Mouse (Mus musculus) heart, embryonic 14.5 days (tissue): ENCODE measurements around the gene Dsel. TPM values are rescaled to one million over a fixed set of nuclear protein-coding genes. Genes with fewer than 3 reads are reported as not detected.

ENCODE experiments used
- ATAC-seq: fragments of 200-750 bp; cut with Nextera tagmentation; 2 replicates; pipeline ENCODE4 v1.8.0; 2017; ENCODE audit warnings: low read depth, moderate TSS enrichment; ENCODE audit not compliant: insufficient number of reproducible peaks, insufficient read depth, low FRiP score
- H3K27ac ChIP-seq, 2 experiments: fragments of 200-500 bp in 1 of 2; fragments of 300-500 bp in 1 of 2; sonication (generic) in 1 of 2; replicated peaks in 1 of 2; 2 replicates each; pipeline ENCODE4 v1.5.1; 2012 to 2014; ENCODE audit warnings: low read depth in 2 of 2, low read length in 2 of 2, control low read depth in 1 of 2, mild to moderate bottlenecking in 1 of 2, mixed read lengths in 1 of 2; ENCODE audit not compliant: control insufficient read depth in 1 of 2, insufficient read depth in 1 of 2
- H3K27me3 ChIP-seq: fragments of 300-500 bp; sonication (generic); 2 replicates; pipeline ENCODE4 v1.6.1; 2014; ENCODE audit warnings: mild to moderate bottlenecking, low read length, control low read depth; ENCODE audit not compliant: control insufficient read depth, insufficient read depth
- H3K36me3 ChIP-seq: fragments of 300-500 bp; sonication (generic); 2 replicates; pipeline ENCODE4 v1.6.1; 2014; ENCODE audit warnings: mild to moderate bottlenecking, control low read depth, low read length, mixed read lengths; ENCODE audit not compliant: control insufficient read depth, insufficient read depth
- H3K4me1 ChIP-seq, 2 experiments: fragments of 200-500 bp in 1 of 2; fragments of 300-500 bp in 1 of 2; sonication (generic) in 1 of 2; 2 replicates each; pipeline ENCODE4 v1.6.1; 2012 to 2014; ENCODE audit warnings: low read length in 2 of 2, control low read depth in 1 of 2, mixed read lengths in 1 of 2; ENCODE audit not compliant: control insufficient read depth in 2 of 2, insufficient read depth in 2 of 2
- H3K4me2 ChIP-seq: fragments of 300-500 bp; sonication (generic); 2 replicates; pipeline ENCODE4 v1.6.1; 2014; ENCODE audit warnings: mild to moderate bottlenecking, low read length
- H3K4me3 ChIP-seq, 2 experiments: fragments of 200-500 bp in 1 of 2; fragments of 300-500 bp in 1 of 2; sonication (generic) in 1 of 2; 2 replicates each; pipeline ENCODE4 v1.5.1; 2012 to 2014; ENCODE audit warnings: low read length in 2 of 2, mild to moderate bottlenecking in 2 of 2, control low read depth in 1 of 2, low read depth in 1 of 2, moderate library complexity in 1 of 2; ENCODE audit not compliant: control insufficient read depth in 1 of 2, insufficient read depth in 1 of 2
- H3K9ac ChIP-seq: fragments of 300-500 bp; sonication (generic); 2 replicates; pipeline ENCODE4 v1.6.1; 2014; ENCODE audit warnings: mild to moderate bottlenecking, low read length
- H3K9me3 ChIP-seq: fragments of 300-500 bp; sonication (generic); 2 replicates; pipeline ENCODE4 v1.6.1; 2016; ENCODE audit warnings: low read length, control low read depth; ENCODE audit not compliant: control insufficient read depth
- WGBS: fragments of 180-500 bp; shearing (Covaris S2); extraction: QIAGEN DNeasy Blood & Tissue Kit; methylation state at CpG from one replicate; pipeline ENCODE4 v1.1.7; 2014; 5-methylcytosine and 5-hydroxymethylcytosine counted together
- polyA plus RNA-seq: library from polyadenylated mRNA; unstranded; fragments of >200 nt; fragmentation: Nextera tagmentation; extraction: Ambion mirVana; gene quantifications from 2 replicates; pipeline ENCODE4 v1.2.1, GENCODE M21; 2014

Dsel gene
- polyA plus RNA-seq: 8.0 TPM in 2 replicates

DNA sequence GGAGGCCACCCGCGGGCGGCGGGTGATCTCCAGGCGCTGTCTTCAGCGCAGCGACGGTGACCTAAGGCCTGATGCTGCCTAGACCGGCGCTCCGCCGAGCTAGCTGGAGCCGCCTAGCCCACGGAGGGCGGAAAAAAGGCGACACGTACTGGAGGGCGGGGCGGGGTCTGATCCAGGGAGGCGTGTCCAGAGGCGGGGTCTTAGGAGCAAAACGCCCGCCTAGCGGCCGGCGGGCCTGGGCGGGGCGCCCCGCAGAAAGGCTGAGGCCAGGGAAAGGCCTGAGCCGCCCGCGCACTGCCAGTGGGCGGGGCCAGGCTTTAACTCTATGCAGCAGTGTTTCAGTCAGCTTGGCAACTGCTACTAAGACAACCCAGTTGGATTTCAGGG lies at the start of gene Dsel:
Gene Dsel (minus strand): TSS at position 140 of the 387 bp plus-strand sequence.
- peak within 1 kb of the TSS; percentile 91 for H3K4me2 ChIP-seq
- ATAC-seq: peak; percentile 97

GRCm38 (mm10) chr1:111911424-111911823 lies 46.7 kb upstream of the Dsel start:
- ATAC-seq: no peak
- Histone ChIP-seq H3K4me3 (no peak overlapping the region), H3K9me3 (no peaks in the 10 kb centered on the region), H3K27me3 (no peaks in the 10 kb centered on the region), H3K4me2 (no peak overlapping the region), H3K27ac (no peak overlapping the region), H3K36me3 (no peaks in the 10 kb centered on the region), H3K4me1 (no peaks in the 10 kb centered on the region), H3K9ac (no peak overlapping the region)
- WGBS: 65% methylated on average over 1 of the region's 1 CpGs

More for the DNA sequence above, at the start of gene Dsel:
- H3K27me3 ChIP-seq: no peaks in the 10 kb centered on the region
- peaks cover 0 to 6% of the 10 kb centered on the region in 2 experiments; a peak in 1 of 4 replicates for H3K4me1 ChIP-seq
- peak within 1 kb of the TSS; percentile 69 to 71 for H3K4me3 ChIP-seq
- under 1% methylated on average over 33 of the region's 33 CpGs for WGBS
- H3K9me3 ChIP-seq: no peaks in the 10 kb centered on the region
- H3K9ac ChIP-seq: peak within 1 kb of the TSS; percentile 77
- H3K36me3 ChIP-seq: no peaks in the 10 kb centered on the region
- H3K27ac ChIP-seq: peak within 1 kb of the TSS; percentile 79 to 85

- Histone ChIP-seq H3K36me3 (no peaks in the 10 kb centered on the region), H3K4me3 (no peak overlapping the region), H3K9me3 (no peaks in the 10 kb centered on the region), H3K4me2 (no peak overlapping the region), H3K9ac (no peak overlapping the region), H3K27ac (no peak overlapping the region), H3K27me3 (no peaks in the 10 kb centered on the region), H3K4me1 (no peaks in the 10 kb centered on the region)
- ATAC-seq: no peak
- WGBS: 73% methylated on average over 3 of the region's 3 CpGs
Observed at GRCm38 (mm10) chr1:111883336-111883735, 18.6 kb upstream of the Dsel start.

DNA sequence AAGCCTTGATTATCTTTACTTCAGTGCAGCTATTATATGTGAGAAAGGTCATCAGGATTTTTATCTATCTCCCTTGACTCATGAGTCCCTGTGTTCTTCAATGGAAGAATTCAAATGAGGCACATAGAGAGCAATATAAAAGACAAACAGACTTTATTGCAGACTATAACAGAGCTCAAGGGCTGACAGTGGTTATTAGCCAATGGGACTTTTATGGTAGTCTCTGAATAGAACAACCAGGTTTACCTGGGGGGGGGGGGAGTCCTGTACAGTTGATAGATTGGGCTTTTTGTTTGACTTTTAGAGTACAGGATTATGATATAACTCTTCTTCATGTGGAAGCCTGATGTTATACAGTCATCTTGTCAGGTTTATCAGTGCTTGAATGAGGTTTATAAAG lies 11.1 kb upstream of the Dsel start:
- H3K4me1 ChIP-seq: no peaks in the 10 kb centered on the region
- no peak for ATAC-seq

DNA sequence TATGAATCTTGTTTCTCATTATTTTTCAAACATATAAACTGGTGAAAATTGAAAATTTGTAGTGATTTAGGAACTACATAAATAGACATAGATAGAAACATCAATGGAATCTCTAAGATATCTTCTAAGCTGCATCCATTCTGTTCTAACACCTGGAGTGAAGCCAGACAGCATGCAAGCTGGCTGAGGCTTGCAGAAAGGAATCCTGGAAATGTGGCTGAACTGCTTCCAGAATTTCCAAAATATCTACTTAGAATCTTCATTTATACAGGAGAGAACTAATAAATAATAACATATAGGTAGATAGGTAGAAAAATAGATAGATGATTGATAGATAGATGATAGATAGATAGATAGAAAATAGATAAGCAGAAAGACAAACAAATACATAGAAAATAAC lies 8.5 kb upstream of the Dsel start:
- Histone ChIP-seq H3K27ac (no peak overlapping the region), H3K4me1 (no peaks in the 10 kb centered on the region), H3K27me3 (no peaks in the 10 kb centered on the region), H3K9me3 (no peaks in the 10 kb centered on the region), H3K4me2 (no peak overlapping the region), H3K9ac (no peak overlapping the region), H3K4me3 (no peak overlapping the region), H3K36me3 (no peaks in the 10 kb centered on the region)
- no peak for ATAC-seq

More for the DNA sequence above, 11.1 kb upstream of the Dsel start:
- H3K27ac ChIP-seq: no peak overlapping the region
- no peaks in the 10 kb centered on the region for H3K36me3 ChIP-seq
- no peak overlapping the region for H3K4me3 ChIP-seq
- no peak overlapping the region for H3K4me2 ChIP-seq
- no peak overlapping the region for H3K9ac ChIP-seq
- no peaks in the 10 kb centered on the region for H3K9me3 ChIP-seq
- H3K27me3 ChIP-seq: no peaks in the 10 kb centered on the region

GRCm38 (mm10) chr1:111865467-111865866 lies 749 bp upstream of the Dsel start:
- no peaks in the 10 kb centered on the region for H3K9me3 ChIP-seq
- H3K4me3 ChIP-seq: peak overlapping the region in 1 of 2 experiments; percentile 69; a peak in 1 of 4 replicates
- H3K4me2 ChIP-seq: peak overlapping the region; percentile 91
- WGBS: 55% methylated on average over 2 of the region's 2 CpGs
- no peak for ATAC-seq
- H3K27me3 ChIP-seq: no peaks in the 10 kb centered on the region
- peaks cover 0 to 6% of the 10 kb centered on the region in 2 experiments; a peak in 1 of 4 replicates for H3K4me1 ChIP-seq
- peak overlapping the region; percentile 77 for H3K9ac ChIP-seq
- no peaks in the 10 kb centered on the region for H3K36me3 ChIP-seq
- H3K27ac ChIP-seq: no peak overlapping the region

DNA sequence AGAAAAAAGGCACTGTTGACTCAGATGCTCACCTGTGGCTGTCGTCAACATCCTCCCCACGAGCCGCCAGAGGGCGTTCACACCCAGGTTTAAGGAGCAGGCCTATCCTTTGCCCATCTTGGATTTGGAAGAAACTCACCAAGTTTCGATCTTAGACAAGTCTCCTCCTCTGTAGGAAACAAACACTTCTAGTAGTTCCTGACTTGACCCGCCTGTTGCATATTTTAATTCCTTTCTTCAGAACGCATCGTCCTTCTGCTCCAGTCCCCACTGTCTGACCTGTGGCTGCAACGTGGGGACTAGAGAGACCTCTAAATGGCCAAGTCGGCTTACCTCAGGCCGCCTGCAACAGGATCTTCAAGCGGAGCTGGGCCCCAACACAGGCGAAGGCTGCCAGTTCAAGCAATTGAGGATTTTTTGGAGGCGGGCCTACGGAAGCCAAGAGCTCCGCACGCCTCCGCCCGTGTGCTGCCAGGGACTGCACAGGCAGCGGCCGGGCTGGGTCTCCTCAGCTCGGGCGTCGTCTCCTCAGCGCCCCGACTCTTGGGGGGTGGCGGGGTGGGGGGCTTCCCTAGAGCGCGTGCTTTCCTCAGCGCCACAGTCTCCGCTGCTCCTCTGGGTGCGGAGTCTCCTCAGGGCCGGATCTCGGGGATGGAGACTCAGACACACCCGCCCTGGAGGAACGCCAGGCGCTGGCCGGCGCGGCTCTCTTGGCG lies 497 bp downstream of the Dsel start:
- Histone ChIP-seq H3K4me3 (peak overlapping the region; percentile 69 to 71), H3K9me3 (no peaks in the 10 kb centered on the region), H3K27me3 (no peaks in the 10 kb centered on the region), H3K9ac (peak overlapping the region; percentile 77), H3K36me3 (no peaks in the 10 kb centered on the region), H3K4me2 (peak overlapping the region; percentile 91), H3K4me1 (peaks cover 0 to 6% of the 10 kb centered on the region in 2 experiments; a peak in 1 of 4 replicates), H3K27ac (peak overlapping the region; percentile 79 to 85)
- under 1% methylated on average over 41 of the region's 41 CpGs for WGBS
- peak; percentile 68 for ATAC-seq

GRCm38 (mm10) chr1:111857852-111858251 lies 6.9 kb downstream of the Dsel start:
- no peak for ATAC-seq
- Histone ChIP-seq H3K27ac (no peak overlapping the region), H3K36me3 (no peaks in the 10 kb centered on the region), H3K4me2 (no peak overlapping the region), H3K4me1 (no peaks in the 10 kb centered on the region), H3K9me3 (no peaks in the 10 kb centered on the region), H3K4me3 (no peak overlapping the region), H3K27me3 (no peaks in the 10 kb centered on the region), H3K9ac (no peak overlapping the region)
- 84% methylated on average over 1 of the region's 1 CpGs for WGBS
